Mouse (Mus musculus): ENCODE results near the gene Uvrag.
A peak's percentile ranks its signal among the peaks of the same experiment; 100 is the strongest.

The Uvrag gene

GRCm38 (mm10) chr7:98852950-98853650, 287.8 kb downstream of the Uvrag start:
- DNase-seq (ENCODE audit: low read depth, low spot score), result no peak

GRCm38 (mm10) chr7:98851220-98851619, 289.7 kb downstream of the Uvrag start:
- no peak for DNase-seq (ENCODE audit: low read depth, low spot score)

- no peak for DNase-seq (ENCODE audit: low read depth, low spot score)
Observed at GRCm38 (mm10) chr7:98850388-98850787, 290.6 kb downstream of the Uvrag start.

GRCm38 (mm10) chr7:98848899-98849640, 291.9 kb downstream of the Uvrag start:
- peak; percentile 52 for DNase-seq (ENCODE audit: low read depth, low spot score)

GRCm38 (mm10) chr7:98843649-98844048, 297.3 kb downstream of the Uvrag start:
- DNase-seq (ENCODE audit: low read depth, low spot score), result no peak

- DNase-seq (ENCODE audit: low read depth, low spot score), result no peak
Observed at GRCm38 (mm10) chr7:98842997-98843396, 297.9 kb downstream of the Uvrag start.

- DNase-seq (ENCODE audit: low read depth, low spot score), result no peak
Observed at GRCm38 (mm10) chr7:98841802-98842201, 299.1 kb downstream of the Uvrag start.

- DNase-seq (ENCODE audit: low read depth, low spot score), result no peak
Observed at GRCm38 (mm10) chr7:98840771-98841170, 300.2 kb downstream of the Uvrag start.

GRCm38 (mm10) chr7:98839312-98839711, 301.6 kb downstream of the Uvrag start:
- no peak for DNase-seq (ENCODE audit: low read depth, low spot score)

- DNase-seq (ENCODE audit: low read depth, low spot score), result peak; percentile 46
Observed at GRCm38 (mm10) chr7:98838729-98839141, 302.2 kb downstream of the Uvrag start.

- DNase-seq (ENCODE audit: low read depth, low spot score), result peak; percentile 70
Observed at GRCm38 (mm10) chr7:98837901-98838300, 303.0 kb downstream of the Uvrag start.

GRCm38 (mm10) chr7:98836646-98837045, 304.3 kb downstream of the Uvrag start:
- DNase-seq (ENCODE audit: low read depth, low spot score), result peak; percentile 66

- DNase-seq (ENCODE audit: low read depth, low spot score), result no peak
Observed at GRCm38 (mm10) chr7:98835519-98836441, 305.2 kb downstream of the Uvrag start.
